Mouse (Mus musculus) liver, embryonic 11.5 days (tissue): ENCODE measurements around the gene Qprt. TPM values are rescaled to one million over a fixed set of nuclear protein-coding genes. Genes with fewer than 3 reads are reported as not detected.
A peak's percentile ranks its signal among the peaks of the same experiment; 100 is the strongest.

Experiments used
- ATAC-seq: fragments of 200-750 bp; cut with Nextera tagmentation; replicated peaks from 2 replicates; pipeline ENCODE4 v1.8.0; 2017; ENCODE audit warnings: moderate number of reproducible peaks, mild to moderate bottlenecking, moderate TSS enrichment, moderate library complexity; ENCODE audit not compliant: low FRiP score
- DNase-seq: peaks from one replicate; pipeline ENCODE4 v3.0.0-alpha.2; 2017; ENCODE audit warnings: low spot score
- H3K27ac ChIP-seq: fragments of 300-500 bp; sonication (generic); 2 replicates; pipeline ENCODE4 v1.5.1; 2014; ENCODE audit warnings: mild to moderate bottlenecking, low read depth, low read length, control low read depth
- H3K27me3 ChIP-seq: fragments of 300-500 bp; sonication (generic); replicated peaks from 2 replicates; pipeline ENCODE4 v1.6.1; 2014; ENCODE audit warnings: low read length, mixed read lengths; ENCODE audit not compliant: control insufficient read depth, insufficient read depth
- H3K36me3 ChIP-seq: fragments of 300-500 bp; sonication (generic); 2 replicates; pipeline ENCODE4 v1.6.1; 2014; ENCODE audit warnings: mild to moderate bottlenecking, low read length, moderate library complexity, mixed read lengths; ENCODE audit not compliant: control insufficient read depth, insufficient read depth
- H3K4me1 ChIP-seq: fragments of 300-500 bp; sonication (generic); replicated peaks from 2 replicates; pipeline ENCODE4 v1.6.1; 2014; ENCODE audit warnings: low read length, mixed read lengths; ENCODE audit not compliant: control insufficient read depth, insufficient read depth
- H3K4me2 ChIP-seq: fragments of 300-500 bp; sonication (generic); 2 replicates; pipeline ENCODE4 v1.6.1; 2014; ENCODE audit warnings: mild to moderate bottlenecking, control low read depth, moderate library complexity
- H3K4me3 ChIP-seq: fragments of 300-500 bp; sonication (generic); 2 replicates; pipeline ENCODE4 v1.5.1; 2014; ENCODE audit warnings: low read depth, low read length, control low read depth
- H3K9ac ChIP-seq: fragments of 300-500 bp; sonication (generic); 2 replicates; pipeline ENCODE4 v1.6.1; 2014; ENCODE audit warnings: low read depth, low read length, control low read depth
- H3K9me3 ChIP-seq: fragments of 300-500 bp; sonication (generic); 2 replicates; pipeline ENCODE4 v1.6.1; 2016; ENCODE audit warnings: low read length, inconsistent platforms, mixed read lengths; ENCODE audit not compliant: control insufficient read depth
- WGBS: fragments of 180-500 bp; shearing (Covaris S2); extraction: QIAGEN DNeasy Blood & Tissue Kit; methylation state at CpG from one replicate; pipeline ENCODE4 v1.1.7; 2014; 5-methylcytosine and 5-hydroxymethylcytosine counted together
- polyA plus RNA-seq: library from polyadenylated mRNA; unstranded; fragments of >200 nt; fragmentation: Nextera tagmentation; extraction: Ambion mirVana; gene quantifications from 2 replicates; pipeline ENCODE4 v1.2.1, GENCODE M21; 2014

The Qprt gene
- polyA plus RNA-seq, result 43.8 and 44.2 TPM in 2 replicates

GRCm38 (mm10) chr7:127121911-127122270 lies at the start of gene Qprt:
Gene Qprt, minus strand, starts transcription at chr7:127122226.
- peaks cover 6% of the 10 kb centered on the region for H3K27me3 ChIP-seq
- peak within 1 kb of the TSS; percentile 41 for H3K4me3 ChIP-seq
- H3K27ac ChIP-seq, result peak within 1 kb of the TSS; percentile 63
- peak; percentile 61 for ATAC-seq
- H3K4me1 ChIP-seq, result peaks cover 10% of the 10 kb centered on the region
- H3K9ac ChIP-seq, result peak within 1 kb of the TSS; percentile 48
- H3K9me3 ChIP-seq, result no peaks in the 10 kb centered on the region
- H3K36me3 ChIP-seq, result no peaks in the 10 kb centered on the region
- WGBS, result 16% methylated on average over 7 of the region's 7 CpGs
- DNase-seq, result no peak
- peak within 1 kb of the TSS; percentile 48 for H3K4me2 ChIP-seq

GRCm38 (mm10) chr7:127166501-127166900 lies 44.5 kb upstream of the Qprt start:
- 73% methylated on average over 5 of the region's 5 CpGs for WGBS
- H3K36me3 ChIP-seq, result no peaks in the 10 kb centered on the region
- H3K9ac ChIP-seq, result no peak overlapping the region
- H3K9me3 ChIP-seq, result no peaks in the 10 kb centered on the region
- DNase-seq (no peak), ATAC-seq (no peak)
- no peak overlapping the region for H3K4me3 ChIP-seq
- peaks cover 2% of the 10 kb centered on the region for H3K4me1 ChIP-seq
- no peaks in the 10 kb centered on the region; the same call in 1 of the 2 replicates for H3K27me3 ChIP-seq
- no peak overlapping the region for H3K27ac ChIP-seq
- H3K4me2 ChIP-seq, result no peak overlapping the region

DNA sequence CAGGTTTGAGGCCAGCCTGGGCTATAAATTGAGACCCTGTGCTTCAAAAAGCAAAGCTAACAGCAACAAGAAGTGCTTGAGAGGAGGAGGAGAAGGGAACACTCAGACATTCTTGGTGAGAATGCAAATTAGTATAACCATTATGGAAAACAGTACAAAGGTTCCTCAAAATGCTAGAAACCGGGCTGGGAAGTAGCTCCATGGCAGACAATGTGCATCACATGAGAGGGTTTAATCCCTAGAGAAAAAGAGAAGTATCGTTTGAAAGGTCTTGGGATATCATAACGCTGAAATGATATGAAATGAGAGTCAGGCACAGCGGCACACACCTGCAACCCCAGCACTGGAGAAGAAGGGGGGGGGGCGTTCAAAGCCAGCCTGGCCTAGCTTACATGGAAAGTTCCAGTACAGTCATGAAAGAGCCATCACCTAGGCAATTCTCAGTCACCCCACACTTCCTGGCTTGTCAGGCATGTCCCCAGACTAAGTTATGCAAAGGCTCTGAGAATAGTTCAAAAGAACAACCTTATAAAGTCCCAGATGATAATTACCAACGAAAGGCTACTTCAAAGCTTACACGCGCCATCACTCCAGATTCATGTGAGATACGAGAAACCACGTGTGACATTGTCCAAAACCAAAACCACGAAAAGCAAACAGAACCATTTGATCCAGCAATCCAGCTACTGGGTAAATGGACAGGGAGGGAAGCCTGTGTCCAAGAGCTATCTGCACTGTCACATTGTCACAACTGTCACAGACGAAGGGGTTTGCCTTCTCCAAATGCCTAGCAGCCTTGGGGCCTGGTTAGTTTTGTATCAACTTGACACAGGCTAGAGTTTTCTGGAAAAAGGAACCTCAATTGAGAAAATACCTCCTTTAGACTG lies 43.8 kb upstream of the Qprt start:
- H3K4me3 ChIP-seq, result no peak overlapping the region
- no peaks in the 10 kb centered on the region for H3K9me3 ChIP-seq
- no peak overlapping the region for H3K4me2 ChIP-seq
- peaks cover 2% of the 10 kb centered on the region for H3K4me1 ChIP-seq
- H3K9ac ChIP-seq, result no peak overlapping the region
- no peak for ATAC-seq
- no peak for DNase-seq
- WGBS, result 73% methylated on average over 12 of the region's 12 CpGs
- no peak overlapping the region for H3K27ac ChIP-seq
- H3K36me3 ChIP-seq, result no peaks in the 10 kb centered on the region
- H3K27me3 ChIP-seq, result no peaks in the 10 kb centered on the region; the same call in 1 of the 2 replicates

- H3K27ac ChIP-seq, result no peak overlapping the region
- no peaks in the 10 kb centered on the region for H3K36me3 ChIP-seq
- no peaks in the 10 kb centered on the region; the same call in 1 of the 2 replicates for H3K27me3 ChIP-seq
- 78% methylated on average over 4 of the region's 4 CpGs for WGBS
- no peaks in the 10 kb centered on the region for H3K9me3 ChIP-seq
- no peak overlapping the region for H3K9ac ChIP-seq
- DNase-seq (no peak), ATAC-seq (no peak)
- no peak overlapping the region for H3K4me2 ChIP-seq
- H3K4me1 ChIP-seq, result peaks cover 2% of the 10 kb centered on the region
- H3K4me3 ChIP-seq, result no peak overlapping the region
Measured at GRCm38 (mm10) chr7:127164002-127164401, 42.0 kb upstream of the Qprt start.

DNA sequence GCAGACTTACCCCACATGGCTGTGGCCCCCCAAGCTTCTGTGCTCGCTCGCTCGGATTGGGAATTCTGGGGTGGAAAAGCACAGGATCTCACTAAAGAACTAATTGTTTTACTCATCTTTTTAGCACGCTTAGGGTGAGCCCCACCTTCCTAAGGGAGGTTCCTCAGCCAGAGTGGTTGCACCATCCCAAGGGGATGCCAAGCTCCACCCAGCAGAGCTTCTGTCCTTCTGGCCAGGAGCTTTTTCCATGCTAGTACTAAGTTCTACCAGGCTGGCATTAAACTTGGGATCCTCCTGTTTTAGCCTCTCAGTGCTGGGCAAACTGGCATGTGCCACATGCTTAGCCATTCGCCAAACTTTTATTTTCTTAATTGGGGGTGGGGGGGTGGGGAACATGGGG lies 40.5 kb upstream of the Qprt start:
- H3K27ac ChIP-seq, result no peak overlapping the region
- ATAC-seq, result no peak
- H3K4me3 ChIP-seq, result no peak overlapping the region
- DNase-seq, result no peak
- no peaks in the 10 kb centered on the region for H3K36me3 ChIP-seq
- 84% methylated on average over 5 of the region's 5 CpGs for WGBS
- no peaks in the 10 kb centered on the region; the same call in 1 of the 2 replicates for H3K27me3 ChIP-seq
- no peak overlapping the region for H3K4me2 ChIP-seq
- no peak overlapping the region for H3K9ac ChIP-seq
- no peaks in the 10 kb centered on the region for H3K9me3 ChIP-seq
- H3K4me1 ChIP-seq, result peaks cover 2% of the 10 kb centered on the region

- Histone ChIP-seq H3K4me3 (no peak overlapping the region), H3K9me3 (no peaks in the 10 kb centered on the region), H3K9ac (no peak overlapping the region), H3K27me3 (no peaks in the 10 kb centered on the region), H3K4me1 (no peaks in the 10 kb centered on the region), H3K27ac (no peak overlapping the region), H3K36me3 (no peaks in the 10 kb centered on the region), H3K4me2 (no peak overlapping the region)
- 62% methylated on average over 4 of the region's 4 CpGs for WGBS
- no peak for DNase-seq
- ATAC-seq, result no peak
Measured at GRCm38 (mm10) chr7:127157548-127157947, 35.5 kb upstream of the Qprt start.

- no peak for ATAC-seq
- 67% methylated on average over 3 of the region's 3 CpGs for WGBS
Measured at GRCm38 (mm10) chr7:127153477-127153876, 31.5 kb upstream of the Qprt start.

GRCm38 (mm10) chr7:127152464-127152863 lies 30.4 kb upstream of the Qprt start:
- Histone ChIP-seq H3K4me2 (no peak overlapping the region), H3K27me3 (no peaks in the 10 kb centered on the region), H3K4me1 (no peaks in the 10 kb centered on the region), H3K4me3 (no peak overlapping the region), H3K27ac (no peak overlapping the region), H3K36me3 (no peaks in the 10 kb centered on the region), H3K9ac (no peak overlapping the region), H3K9me3 (no peaks in the 10 kb centered on the region)
- WGBS, result 88% methylated on average over 6 of the region's 6 CpGs
- DNase-seq (no peak), ATAC-seq (no peak)

More at GRCm38 (mm10) chr7:127153477-127153876, 31.5 kb upstream of the Qprt start:
- Histone ChIP-seq H3K36me3 (no peaks in the 10 kb centered on the region), H3K4me2 (no peak overlapping the region), H3K27ac (no peak overlapping the region), H3K4me3 (no peak overlapping the region), H3K27me3 (no peaks in the 10 kb centered on the region), H3K9me3 (no peaks in the 10 kb centered on the region), H3K9ac (no peak overlapping the region), H3K4me1 (no peaks in the 10 kb centered on the region)
- no peak for DNase-seq

DNA sequence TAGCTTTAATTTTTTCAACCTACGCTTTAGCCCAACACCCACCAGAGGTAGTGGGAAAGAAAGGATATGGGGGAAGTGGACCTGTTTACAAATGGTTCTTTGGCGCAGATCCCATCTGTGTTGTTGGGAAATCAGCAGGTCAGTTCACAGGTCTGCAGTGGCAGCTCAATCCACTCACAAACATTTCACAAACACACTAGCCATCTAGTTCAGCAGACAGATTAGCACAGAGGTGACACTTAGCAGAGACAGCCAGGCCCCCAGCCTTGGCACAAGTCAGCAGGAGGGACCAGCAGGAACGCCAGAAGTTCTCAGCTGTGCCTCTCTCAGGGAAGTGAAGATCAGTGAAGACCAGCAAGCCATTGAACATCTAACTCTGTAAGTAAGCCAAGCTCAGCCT lies 25.9 kb upstream of the Qprt start:
- no peak overlapping the region for H3K27ac ChIP-seq

More for the DNA sequence above, 25.9 kb upstream of the Qprt start:
- Histone ChIP-seq H3K4me1 (peaks cover 4% of the 10 kb centered on the region; the same call in 1 of the 2 replicates), H3K9ac (no peak overlapping the region), H3K27me3 (no peaks in the 10 kb centered on the region), H3K4me3 (no peak overlapping the region), H3K4me2 (no peak overlapping the region), H3K9me3 (no peaks in the 10 kb centered on the region), H3K36me3 (no peaks in the 10 kb centered on the region)
- WGBS, result 63% methylated on average over 3 of the region's 3 CpGs
- ATAC-seq (no peak), DNase-seq (no peak)
